9 mouse cellular contexts compared by ENCODE assay signal in the genomic region with DNA sequence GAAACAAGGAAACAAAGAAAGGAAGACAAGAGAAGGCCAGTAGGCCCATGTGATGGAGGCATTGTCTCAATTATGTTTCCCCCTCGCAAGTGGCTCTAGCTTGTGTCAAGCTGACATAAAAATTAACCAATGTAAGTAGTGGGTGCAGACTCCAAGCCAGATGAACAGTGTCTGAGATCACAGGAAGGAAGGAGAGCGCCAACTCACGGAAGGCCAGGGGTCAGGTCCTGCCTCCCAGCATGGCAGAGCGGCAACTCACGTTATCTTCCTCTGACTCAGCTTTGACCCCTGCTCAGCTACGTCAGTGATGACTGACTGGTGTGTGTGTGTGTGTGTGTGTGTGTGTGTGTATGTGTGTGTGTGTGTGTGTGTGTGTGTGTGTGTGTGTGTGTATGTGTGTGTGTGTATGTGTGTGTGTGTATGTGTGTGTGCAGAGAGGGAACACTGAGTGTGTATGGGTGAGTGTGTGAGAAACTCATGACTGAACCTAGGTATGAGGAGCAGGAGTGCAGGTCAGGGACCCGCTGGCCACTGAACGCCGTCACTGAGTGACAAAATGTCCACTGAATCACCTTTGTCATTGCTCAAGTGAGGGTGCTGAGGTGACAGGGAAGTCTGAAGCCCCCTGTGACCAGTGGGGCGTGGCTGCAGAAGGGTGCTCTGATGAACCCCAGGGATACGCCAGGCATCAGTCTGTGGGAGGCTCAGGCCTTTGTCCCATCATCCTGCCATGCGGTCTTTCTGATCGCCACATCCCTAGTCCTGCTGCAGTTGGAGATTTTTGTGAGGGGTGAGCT. TPM values are rescaled to one million over a fixed set of nuclear protein-coding genes. Genes with fewer than 3 reads are reported as not detected.
A peak's percentile ranks its signal among the peaks of the same experiment; 100 is the strongest.
DNase-seq lines count a peak whose midpoint lies in the region; ATAC-seq lines count a peak whose summit lies in the region.
"Had no signal": no experiment of that assay in that cellular context is flagged by ENCODE, and none has a peak within 500 bp of the region (broad histone marks: within the 10 kb centered on the region; RNA-seq: fewer than 3 reads in every experiment).

No protein-coding gene starts in this region.

- ATAC-seq in heart, embryonic 11.5 days (replicated peaks; ENCODE audit: insufficient number of reproducible peaks, low FRiP score, low TSS enrichment), result 0 out of 2 replicates have a peak, but pooled peaks have one; percentile 52
- ATAC-seq in kidney, embryonic 15.5 days (replicated peaks; ENCODE audit: low FRiP score), result 0 out of 2 replicates have a peak, but pooled peaks have one; percentile 52

- H3K4me1 ChIP-seq in heart, embryonic 11.5 days (ENCODE audit: control insufficient read depth, insufficient read depth, low read length), result peaks cover 20% of the 10 kb centered on the region
- peaks cover 20% of the 10 kb centered on the region for H3K4me1 ChIP-seq in kidney, embryonic 15.5 days

- 60% methylated on average over 13 of the region's 13 CpGs for WGBS in heart, embryonic 11.5 days (ENCODE audit: insufficient replicate concordance)
- 62% methylated on average over 13 of the region's 13 CpGs for WGBS in kidney, embryonic 15.5 days

- DNase-seq in heart, adult 8-10 months (ENCODE audit: low spot score), result no peak
- DNase-seq in spleen, postnatal 14 days (ENCODE audit: low spot score in 2 of 2), result peak; percentile 1 to 3
- no peak for DNase-seq in spleen, adult 12 weeks (ENCODE audit: low spot score)
- peak; percentile 0 to 1 for DNase-seq in cerebellum, postnatal 36 days
- peak; percentile 39 for DNase-seq in testis, postnatal 10 days (ENCODE audit: low spot score)
- DNase-seq in left cerebral cortex, postnatal 25 days (ENCODE audit: low spot score in 2 of 2), result no peak

- no peak overlapping the region for H3K4me3 ChIP-seq in heart, embryonic 11.5 days (ENCODE audit: low read depth, low read length)
- no peak overlapping the region for H3K4me3 ChIP-seq in kidney, embryonic 15.5 days (replicated peaks)
- H3K4me3 ChIP-seq: limb, embryonic 13.5 days had no signal

- peak overlapping the region; percentile 74; the same call in 1 of the 2 replicates for H3K27ac ChIP-seq in heart, embryonic 11.5 days (ENCODE audit: low read depth, low read length)
- H3K27ac ChIP-seq in kidney, embryonic 15.5 days, result no peak overlapping the region
- H3K27ac ChIP-seq: limb, embryonic 13.5 days had no signal

- H3K9ac ChIP-seq in heart, embryonic 11.5 days (ENCODE audit: low read depth, low read length), result no peak overlapping the region
- no peak overlapping the region for H3K9ac ChIP-seq in kidney, embryonic 15.5 days
- H3K9ac ChIP-seq: limb, embryonic 13.5 days had no signal

- H3K4me2 ChIP-seq in heart, embryonic 11.5 days, result no peak overlapping the region; the same call in 1 of the 2 replicates
- no peak overlapping the region for H3K4me2 ChIP-seq in kidney, embryonic 15.5 days

- no peaks in the 10 kb centered on the region for H3K9me3 ChIP-seq in heart, embryonic 11.5 days (replicated peaks; ENCODE audit: control insufficient read depth, low read length)
- no peaks in the 10 kb centered on the region for H3K9me3 ChIP-seq in kidney, embryonic 15.5 days (replicated peaks)
- H3K9me3 ChIP-seq: limb, embryonic 13.5 days had no signal

- H3K27me3 ChIP-seq in heart, embryonic 11.5 days (ENCODE audit: control insufficient read depth, insufficient read depth, low read length), result no peaks in the 10 kb centered on the region
- H3K27me3 ChIP-seq in kidney, embryonic 15.5 days, result no peaks in the 10 kb centered on the region
- H3K27me3 ChIP-seq: limb, embryonic 13.5 days had no signal

- intact Hi-C loops in left cerebral cortex, postnatal 25 days (cut with DNase I), result no loop called here

- no peaks in the 10 kb centered on the region; the same call in 1 of the 2 replicates for H3K36me3 ChIP-seq in heart, embryonic 11.5 days (ENCODE audit: control insufficient read depth, insufficient read depth, low read length)
- H3K36me3 ChIP-seq in kidney, embryonic 15.5 days, result no peaks in the 10 kb centered on the region

RNA-seq across cellular contexts. Expression of a gene that starts 53.1 kb away (rescaled TPM):
- 19.6 and 21.6 TPM in 2 replicates for polyA plus RNA-seq in heart, embryonic 11.5 days (2014; fragmentation: Nextera tagmentation; extraction: Ambion mirVana)
- total RNA-seq in heart, adult 8-10 months (2022), result 10 to 100 TPM; 14.5 to 23.5 (median 16.9) TPM
- polyA plus RNA-seq in kidney, embryonic 15.5 days (2015; fragmentation: Nextera tagmentation; extraction: Ambion mirVana), result 18.7 and 21.1 TPM in 2 replicates
- 1 to 10 TPM; 1.6 to 2.7 TPM for total RNA-seq in left cerebral cortex, postnatal 25 days (2021)

RNA-seq across cellular contexts. Expression of a gene that starts 55.5 kb away (rescaled TPM):
- polyA plus RNA-seq in heart, embryonic 11.5 days (2014; fragmentation: Nextera tagmentation; extraction: Ambion mirVana), result 16.1 and 24.5 TPM in 2 replicates
- total RNA-seq in heart, adult 8-10 months (2022), result 10 to 100 TPM in 3 of 4 experiments, 1 to 10 TPM in 1; 8.9 to 12.8 (median 11.6) TPM
- 9.6 and 12.7 TPM in 2 replicates for polyA plus RNA-seq in kidney, embryonic 15.5 days (2015; fragmentation: Nextera tagmentation; extraction: Ambion mirVana)
- 10 to 100 TPM; 56.4 to 57.8 TPM for total RNA-seq in left cerebral cortex, postnatal 25 days (2021)

Comparison
In these comparisons a context has a peak if more than half of its experiments do, and no peak if none do; other contexts are left out.
1. DNase-seq: peak in spleen, postnatal 14 days (2 of 2), cerebellum, postnatal 36 days (2 of 2) and testis, postnatal 10 days (single experiment); none in heart, adult 8-10 months (single experiment), spleen, adult 12 weeks (single experiment) and left cerebral cortex, postnatal 25 days (0 of 2).
2. RNA of a gene that starts 53.1 kb away (total RNA-seq): 14.5 to 23.5 TPM in heart, adult 8-10 months; 1.6 to 2.7 TPM in left cerebral cortex, postnatal 25 days; every median in the first group is over 4 times any median in the second.
3. RNA of a gene that starts 55.5 kb away (total RNA-seq): 56.4 to 57.8 TPM in left cerebral cortex, postnatal 25 days; 8.9 to 12.8 TPM in heart, adult 8-10 months; every median in the first group is over 4 times any median in the second.